Mouse (Mus musculus) forebrain, embryonic 15.5 days (tissue): Measurements from ENCODE around the gene Pih1d1. TPM values are rescaled to one million over a fixed set of nuclear protein-coding genes. Genes with fewer than 3 reads are reported as not detected.
"Not testable (repeated sequence)": the region's sequence is repeated elsewhere in the genome, so short reads cannot be mapped to it uniquely, and the experiment has no call there.

Experiments used
- ATAC-seq: fragments of 200-750 bp; cut with Nextera tagmentation; replicated peaks from 2 replicates; pipeline ENCODE4 v1.8.0; 2017; ENCODE audit warnings: mild to moderate bottlenecking, moderate TSS enrichment, moderate library complexity
- H3K27ac ChIP-seq: fragments of 300-500 bp; sonication (generic); replicated peaks from 2 replicates; pipeline ENCODE4 v1.5.1; 2015; ENCODE audit warnings: mild to moderate bottlenecking, inconsistent platforms
- H3K27me3 ChIP-seq: fragments of 300-500 bp; sonication (generic); 2 replicates; pipeline ENCODE4 v1.6.1; 2015; ENCODE audit warnings: inconsistent platforms
- H3K36me3 ChIP-seq: fragments of 300-500 bp; sonication (generic); 2 replicates; pipeline ENCODE4 v1.6.1; 2015; ENCODE audit warnings: mild to moderate bottlenecking, inconsistent platforms
- H3K4me1 ChIP-seq: fragments of 300-500 bp; sonication (generic); 2 replicates; pipeline ENCODE4 v1.6.1; 2015; ENCODE audit warnings: inconsistent platforms
- H3K4me2 ChIP-seq: fragments of 300-500 bp; sonication (generic); replicated peaks from 2 replicates; pipeline ENCODE4 v1.6.1; 2015; ENCODE audit warnings: mild to moderate bottlenecking, inconsistent platforms
- H3K4me3 ChIP-seq: fragments of 300-500 bp; sonication (generic); 2 replicates; pipeline ENCODE4 v1.5.1; 2015; ENCODE audit warnings: mild to moderate bottlenecking, inconsistent platforms
- H3K9ac ChIP-seq: fragments of 300-500 bp; sonication (generic); replicated peaks from 2 replicates; pipeline ENCODE4 v1.6.1; 2015; ENCODE audit warnings: mild to moderate bottlenecking, inconsistent platforms
- H3K9me3 ChIP-seq: fragments of 300-500 bp; sonication (generic); 2 replicates; pipeline ENCODE4 v1.6.1; 2016; ENCODE audit warnings: inconsistent platforms
- WGBS: fragments of 180-500 bp; shearing (Covaris S2); methylation state at CpG from one replicate; pipeline ENCODE4 v1.1.7; 2015; ENCODE audit warnings: mixed read lengths; 5-methylcytosine and 5-hydroxymethylcytosine counted together
- polyA plus RNA-seq: library from polyadenylated mRNA; unstranded; fragments of >200 nt; fragmentation: Nextera tagmentation; extraction: Ambion mirVana; gene quantifications from 2 replicates; pipeline ENCODE4 v1.2.1, GENCODE M21; 2015

Pih1d1 gene
- polyA plus RNA-seq, 1 experiment from 2014 or later: 96.0 TPM

GRCm38 (mm10) chr7:45139904-45140723 is 14.0 kb upstream of the Pih1d1 start:
- H3K27me3 ChIP-seq: no peaks in the 10 kb centered on the region; the same call in 1 of the 2 replicates
- H3K4me1 ChIP-seq: peaks cover 10% of the 10 kb centered on the region
- H3K4me3 ChIP-seq: no peak overlapping the region
- no peak overlapping the region for H3K9ac ChIP-seq
- no peak overlapping the region for H3K27ac ChIP-seq
- no peaks in the 10 kb centered on the region; the same call in 1 of the 2 replicates for H3K36me3 ChIP-seq
- no peak for ATAC-seq
- H3K9me3 ChIP-seq: no peaks in the 10 kb centered on the region
- WGBS: 78% methylated on average over 8 of the region's 8 CpGs
- no peak overlapping the region for H3K4me2 ChIP-seq

DNA sequence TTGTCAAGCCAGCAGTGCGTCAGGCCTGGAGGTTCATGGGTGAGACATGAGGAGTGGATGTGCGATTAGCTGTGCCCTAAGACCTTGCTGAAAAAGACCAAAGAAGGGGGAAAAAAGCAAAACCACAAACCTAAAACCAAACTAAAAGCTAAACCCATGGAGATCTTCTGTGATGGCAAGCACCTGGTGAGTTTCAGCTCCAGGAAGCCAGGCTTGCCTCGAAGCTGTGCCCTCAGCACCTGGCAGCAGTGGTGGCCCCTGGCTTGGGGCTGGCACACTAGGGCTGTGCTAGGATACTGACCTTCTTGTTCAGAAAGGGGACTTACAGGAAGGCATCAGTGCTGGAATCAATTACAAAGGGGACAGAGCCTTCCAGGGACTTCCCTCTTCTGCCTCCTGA is 12.8 kb upstream of the Pih1d1 start:
- no peak overlapping the region for H3K9ac ChIP-seq
- H3K36me3 ChIP-seq: no peaks in the 10 kb centered on the region; the same call in 1 of the 2 replicates
- no peak for ATAC-seq
- no peak overlapping the region for H3K27ac ChIP-seq
- no peak overlapping the region for H3K4me3 ChIP-seq
- H3K4me1 ChIP-seq: peaks cover 2% of the 10 kb centered on the region; the same call in 1 of the 2 replicates
- no peaks in the 10 kb centered on the region for H3K27me3 ChIP-seq
- H3K9me3 ChIP-seq: no peaks in the 10 kb centered on the region
- WGBS: 92% methylated on average over 3 of the region's 3 CpGs
- no peak overlapping the region for H3K4me2 ChIP-seq

GRCm38 (mm10) chr7:45141914-45142313 is 12.2 kb upstream of the Pih1d1 start:
- Histone ChIP-seq H3K4me3 (no peak overlapping the region), H3K36me3 (no peaks in the 10 kb centered on the region; the same call in 1 of the 2 replicates), H3K9ac (no peak overlapping the region), H3K27me3 (no peaks in the 10 kb centered on the region), H3K9me3 (no peaks in the 10 kb centered on the region), H3K27ac (no peak overlapping the region), H3K4me1 (no peaks in the 10 kb centered on the region), H3K4me2 (no peak overlapping the region)
- WGBS: 94% methylated on average over 5 of the region's 5 CpGs
- ATAC-seq: no peak

DNA sequence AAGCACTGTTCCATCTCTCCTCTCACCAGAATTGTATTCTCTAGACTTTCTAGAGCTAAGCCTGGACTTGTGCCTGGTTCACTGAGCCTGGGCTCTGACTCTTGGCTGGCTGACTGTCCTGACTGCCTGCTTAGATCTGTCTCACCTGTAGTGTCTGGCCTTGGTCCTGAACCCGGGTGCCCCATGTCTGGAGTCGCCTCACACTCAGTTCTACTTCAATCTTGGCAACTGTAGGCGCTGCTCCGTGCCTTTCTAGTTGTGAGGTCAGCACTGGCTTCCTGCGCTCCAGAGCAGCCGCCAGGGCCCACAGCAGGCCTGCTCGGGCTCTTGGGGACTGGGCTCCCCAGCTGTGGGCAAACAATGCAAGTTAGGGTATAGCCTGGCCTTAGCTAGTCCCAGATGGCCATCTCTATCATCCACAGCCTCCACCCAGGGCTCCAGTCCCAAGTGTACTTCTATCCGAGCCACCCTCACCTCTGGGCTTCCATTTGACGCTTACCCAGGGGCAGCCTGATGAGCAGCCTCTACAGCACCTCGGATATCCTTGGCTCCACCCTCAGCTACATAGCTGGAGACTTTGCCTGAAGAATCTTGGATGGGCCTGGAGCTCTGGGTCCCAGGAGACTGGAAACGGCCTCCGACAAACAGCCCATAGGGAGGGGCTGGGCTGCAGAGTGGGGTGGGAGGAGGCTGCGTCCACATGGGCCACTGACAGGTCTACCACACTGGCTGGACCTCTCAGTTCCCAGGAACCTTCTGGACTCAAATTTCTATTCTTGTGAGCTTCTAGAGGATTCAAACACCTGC is 9.5 kb upstream of the Pih1d1 start:
- no peaks in the 10 kb centered on the region; the same call in 1 of the 2 replicates for H3K36me3 ChIP-seq
- ATAC-seq: no peak
- H3K4me2 ChIP-seq: no peak overlapping the region
- H3K4me1 ChIP-seq: no peaks in the 10 kb centered on the region
- WGBS: 91% methylated on average over 13 of the region's 13 CpGs
- H3K9ac ChIP-seq: no peak overlapping the region
- H3K27ac ChIP-seq: no peak overlapping the region
- no peak overlapping the region for H3K4me3 ChIP-seq
- no peaks in the 10 kb centered on the region for H3K27me3 ChIP-seq
- no peaks in the 10 kb centered on the region for H3K9me3 ChIP-seq

DNA sequence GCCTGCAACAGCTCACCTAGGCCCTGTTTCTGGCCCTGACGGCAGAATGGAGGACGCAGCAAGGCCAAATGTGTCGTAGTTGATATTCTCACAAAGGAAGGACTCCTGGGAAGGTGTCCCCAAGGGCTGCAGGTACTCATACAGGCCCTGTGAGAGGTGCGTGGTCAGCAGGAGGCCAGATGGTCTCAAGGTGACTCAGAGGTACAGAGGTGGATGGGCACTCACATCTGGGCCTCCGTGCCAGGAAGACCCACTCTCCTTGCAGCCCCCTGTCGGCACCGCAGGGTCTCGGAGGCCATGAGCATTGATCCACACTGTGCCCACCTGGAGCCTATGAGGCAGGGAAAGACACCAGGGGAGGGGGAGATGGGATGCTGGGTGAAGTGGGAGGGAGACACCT is 8.6 kb upstream of the Pih1d1 start:
- H3K9ac ChIP-seq: no peak overlapping the region
- H3K4me1 ChIP-seq: no peaks in the 10 kb centered on the region
- H3K4me2 ChIP-seq: no peak overlapping the region
- ATAC-seq: no peak
- no peaks in the 10 kb centered on the region; the same call in 1 of the 2 replicates for H3K36me3 ChIP-seq
- H3K9me3 ChIP-seq: no peaks in the 10 kb centered on the region
- H3K27ac ChIP-seq: no peak overlapping the region
- H3K4me3 ChIP-seq: no peak overlapping the region
- 92% methylated on average over 8 of the region's 8 CpGs for WGBS
- no peaks in the 10 kb centered on the region for H3K27me3 ChIP-seq

DNA sequence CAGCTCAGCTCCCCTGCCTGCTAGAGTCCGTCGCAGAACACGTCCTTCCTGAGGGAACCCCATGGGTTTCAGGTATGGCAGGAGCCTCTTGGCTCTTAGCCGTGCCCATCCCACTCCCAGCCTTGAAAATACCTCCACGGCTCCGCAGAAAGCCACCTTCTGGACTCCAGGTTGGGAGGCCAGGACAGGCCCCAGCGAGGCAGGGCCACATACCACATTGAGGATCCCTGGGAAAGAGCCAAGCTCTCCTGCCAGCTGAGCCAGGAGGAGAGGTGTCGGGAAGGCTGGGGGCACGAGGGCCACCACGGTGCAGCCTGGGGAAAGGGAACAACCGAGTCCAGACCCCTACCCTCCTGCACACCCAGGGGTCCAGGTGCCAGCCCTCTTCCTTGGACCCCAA is 6.8 kb upstream of the Pih1d1 start:
- ATAC-seq: no peak
- WGBS: 90% methylated on average over 11 of the region's 11 CpGs
- Histone ChIP-seq H3K36me3 (no peaks in the 10 kb centered on the region; the same call in 1 of the 2 replicates), H3K4me2 (no peak overlapping the region), H3K9me3 (no peaks in the 10 kb centered on the region), H3K27ac (no peak overlapping the region), H3K4me1 (peaks cover 9% of the 10 kb centered on the region), H3K4me3 (no peak overlapping the region), H3K27me3 (no peaks in the 10 kb centered on the region), H3K9ac (no peak overlapping the region)

- 93% methylated on average over 11 of the region's 11 CpGs for WGBS
Observed at GRCm38 (mm10) chr7:45147899-45148298, 6.2 kb upstream of the Pih1d1 start.

GRCm38 (mm10) chr7:45148534-45149098 is 5.5 kb upstream of the Pih1d1 start:
- no peak overlapping the region for H3K9ac ChIP-seq
- H3K4me1 ChIP-seq: peaks cover 13% of the 10 kb centered on the region
- H3K27ac ChIP-seq: no peak overlapping the region
- no peak for ATAC-seq
- H3K4me2 ChIP-seq: no peak overlapping the region
- H3K36me3 ChIP-seq: no peaks in the 10 kb centered on the region; the same call in 1 of the 2 replicates
- no peaks in the 10 kb centered on the region for H3K27me3 ChIP-seq
- H3K4me3 ChIP-seq: no peak overlapping the region
- 67% methylated on average over 4 of the region's 4 CpGs for WGBS
- no peaks in the 10 kb centered on the region for H3K9me3 ChIP-seq

More at GRCm38 (mm10) chr7:45147899-45148298, 6.2 kb upstream of the Pih1d1 start:
- no peak overlapping the region for H3K4me2 ChIP-seq
- H3K9ac ChIP-seq: no peak overlapping the region
- peaks cover 9% of the 10 kb centered on the region for H3K4me1 ChIP-seq
- H3K27ac ChIP-seq: no peak overlapping the region
- no peaks in the 10 kb centered on the region for H3K9me3 ChIP-seq
- no peaks in the 10 kb centered on the region; the same call in 1 of the 2 replicates for H3K36me3 ChIP-seq
- H3K27me3 ChIP-seq: no peaks in the 10 kb centered on the region
- H3K4me3 ChIP-seq: no peak overlapping the region
- no peak for ATAC-seq

DNA sequence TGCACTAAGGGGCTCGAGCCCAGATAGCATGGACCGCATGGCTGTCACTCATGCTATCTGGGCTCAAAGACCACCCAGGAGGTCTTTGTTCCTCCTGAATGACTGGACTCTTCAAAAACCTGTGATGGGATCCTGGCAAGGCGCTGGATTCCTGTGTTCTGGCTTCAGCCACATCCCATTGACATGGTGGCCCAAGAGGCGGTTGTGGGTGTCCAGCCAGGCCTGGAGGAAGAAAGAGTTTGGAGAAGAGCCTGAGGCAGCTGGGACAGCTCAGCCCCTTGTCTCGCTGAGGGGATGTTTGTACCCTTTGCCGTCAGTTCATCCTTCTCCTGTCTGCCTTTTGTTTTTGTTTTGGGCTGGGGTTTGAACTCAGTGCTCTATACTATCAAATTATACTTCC is 4.6 kb upstream of the Pih1d1 start:
- H3K9ac ChIP-seq: no peak overlapping the region
- H3K4me3 ChIP-seq: no peak overlapping the region
- H3K27me3 ChIP-seq: no peaks in the 10 kb centered on the region
- ATAC-seq: no peak
- no peaks in the 10 kb centered on the region for H3K9me3 ChIP-seq
- no peak overlapping the region for H3K4me2 ChIP-seq
- H3K36me3 ChIP-seq: no peaks in the 10 kb centered on the region; the same call in 1 of the 2 replicates
- WGBS: 25% methylated on average over 6 of the region's 6 CpGs
- no peak overlapping the region for H3K27ac ChIP-seq
- H3K4me1 ChIP-seq: peaks cover 15% of the 10 kb centered on the region

GRCm38 (mm10) chr7:45150321-45150720 is 3.8 kb upstream of the Pih1d1 start:
- Histone ChIP-seq H3K4me1 (peaks cover 21% of the 10 kb centered on the region), H3K36me3 (no peaks in the 10 kb centered on the region), H3K4me3 (no peak overlapping the region), H3K27ac (no peak overlapping the region), H3K9ac (0 out of 2 replicates have a peak overlapping the region, but pooled peaks have one; percentile 10), H3K27me3 (no peaks in the 10 kb centered on the region), H3K4me2 (no peak overlapping the region), H3K9me3 (no peaks in the 10 kb centered on the region)
- no peak for ATAC-seq
- 72% methylated on average over 4 of the region's 4 CpGs for WGBS

DNA sequence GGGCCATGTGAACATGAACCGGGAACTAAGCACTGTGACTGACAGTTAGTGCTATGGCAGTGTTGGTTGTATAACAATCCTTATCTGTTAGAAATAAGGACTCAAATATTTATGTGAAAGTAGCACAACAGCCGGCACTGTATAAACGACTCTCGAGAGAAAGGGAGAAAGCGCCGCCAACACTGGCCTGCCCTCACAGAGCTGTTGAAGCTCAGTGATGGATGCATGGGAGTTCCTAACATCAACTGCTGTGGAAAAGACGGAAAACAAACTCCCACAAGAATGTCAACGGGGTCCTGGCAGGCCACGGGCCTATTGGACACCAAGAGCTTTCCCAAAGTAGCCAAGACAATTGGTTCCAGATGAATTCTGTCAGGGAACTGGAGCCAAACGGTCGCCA is 2.8 kb upstream of the Pih1d1 start:
- WGBS: 38% methylated on average over 11 of the region's 11 CpGs
- H3K9ac ChIP-seq: no peak overlapping the region

GRCm38 (mm10) chr7:45153052-45153451 is 1.1 kb upstream of the Pih1d1 start:
- H3K36me3 ChIP-seq, H3K27me3 ChIP-seq, ATAC-seq, H3K27ac ChIP-seq, H3K9ac ChIP-seq, H3K9me3 ChIP-seq: not testable (repeated sequence)
- 91% methylated on average over 2 of the region's 2 CpGs for WGBS
- Histone ChIP-seq H3K4me3 (0 out of 2 replicates have a peak overlapping the region, but pooled peaks have one; percentile 79), H3K4me1 (peaks cover 21% of the 10 kb centered on the region), H3K4me2 (peak overlapping the region; percentile 73; the same call in 1 of the 2 replicates)

More for the DNA sequence above, 2.8 kb upstream of the Pih1d1 start:
- Histone ChIP-seq H3K36me3 (no peaks in the 10 kb centered on the region), H3K4me3 (no peak overlapping the region), H3K4me2 (no peak overlapping the region), H3K4me1 (peaks cover 21% of the 10 kb centered on the region), H3K27me3 (no peaks in the 10 kb centered on the region), H3K27ac (no peak overlapping the region), H3K9me3 (no peaks in the 10 kb centered on the region)
- no peak for ATAC-seq
